Mouse (Mus musculus) olfactory bulb, adult 2 months (tissue): ENCODE results near the gene Dld. TPM values are rescaled to one million over a fixed set of nuclear protein-coding genes. Genes with fewer than 3 reads are reported as not detected.

ENCODE experiments used
- H3K27ac ChIP-seq: fragments of 200-500 bp; 2 replicates; pipeline ENCODE4 v1.5.1; 2012; ENCODE audit warnings: low read depth, low read length; ENCODE audit not compliant: insufficient read depth
- H3K4me1 ChIP-seq: fragments of 200-500 bp; 2 replicates; pipeline ENCODE4 v1.6.1; 2012; ENCODE audit warnings: low read length; ENCODE audit not compliant: control insufficient read depth, insufficient read depth
- H3K4me3 ChIP-seq: fragments of 200-500 bp; 2 replicates; pipeline ENCODE4 v1.5.1; 2012; ENCODE audit warnings: mild to moderate bottlenecking, low read depth, low read length, moderate library complexity; ENCODE audit not compliant: insufficient read depth
- CTCF ChIP-seq: fragments of 200-500 bp; IDR thresholded peaks from 2 replicates; pipeline ENCODE4 v1.5.1; 2012; ENCODE audit warnings: low read depth, mild to moderate bottlenecking, low read length, moderate library complexity; ENCODE audit not compliant: insufficient read depth
- POLR2A ChIP-seq: fragments of 200-500 bp; IDR thresholded peaks from 2 replicates; pipeline ENCODE4 v1.6.1; 2012; ENCODE audit warnings: mild to moderate bottlenecking, low read depth, low read length, moderate library complexity; ENCODE audit not compliant: insufficient read depth
- WGBS: fragments of 180-500 bp; shearing (Covaris S2); methylation state at CpG from one replicate; pipeline ENCODE4 v1.1.7; 2018; 5-methylcytosine and 5-hydroxymethylcytosine counted together
- polyA plus RNA-seq: library from polyadenylated mRNA; stranded (reverse); fragments of >200 nt; gene quantifications from 2 replicates; pipeline ENCODE4 v1.2.4, GENCODE M21; 2012; ENCODE audit warnings: low replicate concordance; ENCODE audit not compliant: missing spikeins, insufficient read depth, insufficient read length

Dld gene
- polyA plus RNA-seq, 1 experiment, result not detected

DNA sequence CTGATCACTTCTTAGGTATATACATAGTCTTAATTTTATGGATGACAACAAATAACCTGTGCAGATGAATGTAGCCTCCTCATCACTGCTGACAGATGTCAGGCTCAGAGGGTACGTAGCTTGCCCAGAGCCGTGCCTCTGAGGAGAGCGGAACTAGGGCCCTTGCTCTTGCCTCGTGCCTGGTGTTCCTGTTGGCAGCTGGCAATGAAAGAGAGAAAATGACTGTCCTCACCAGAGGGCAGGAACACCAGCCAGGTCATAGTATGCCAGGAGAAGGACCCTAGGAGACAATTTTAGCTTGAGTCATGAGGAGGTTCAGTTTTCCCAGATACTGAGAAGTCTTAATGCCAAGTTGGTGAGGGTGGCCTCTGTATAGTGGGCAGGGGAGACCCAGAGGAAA, 38.1 kb downstream of the Dld start:
- TF ChIP-seq POLR2A, result no peak
- no peak for TF ChIP-seq CTCF
- H3K27ac ChIP-seq, result no peak overlapping the region
- H3K4me3 ChIP-seq, result no peak overlapping the region
- peaks cover under 1% of the 10 kb centered on the region; the same call in 1 of the 2 replicates for H3K4me1 ChIP-seq
- WGBS, result 91% methylated on average over 4 of the region's 4 CpGs

DNA sequence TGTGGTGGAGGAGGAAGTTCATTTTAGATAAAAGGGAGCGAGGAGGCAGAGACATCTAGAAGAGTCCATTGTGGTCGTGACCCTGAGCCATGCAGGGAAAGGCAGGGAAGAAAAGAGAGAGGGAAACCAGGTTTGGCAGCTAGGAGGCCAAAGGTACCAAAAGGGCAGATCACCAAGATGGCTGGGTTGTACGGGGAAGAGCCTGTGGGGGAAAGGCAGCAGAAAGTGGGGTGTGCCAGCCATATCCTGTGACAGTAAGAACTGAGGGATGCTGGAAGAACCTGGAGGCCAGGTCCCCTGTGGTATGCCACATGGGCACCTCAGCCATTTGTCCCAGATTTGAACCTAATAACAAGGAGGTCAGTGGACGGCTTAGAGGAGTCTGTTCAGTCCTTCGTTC, 39.0 kb downstream of the Dld start:
- no peak overlapping the region for H3K27ac ChIP-seq
- 93% methylated on average over 5 of the region's 5 CpGs for WGBS
- H3K4me1 ChIP-seq, result no peaks in the 10 kb centered on the region
- H3K4me3 ChIP-seq, result no peak overlapping the region
- TF ChIP-seq POLR2A (no peak), CTCF (no peak)

DNA sequence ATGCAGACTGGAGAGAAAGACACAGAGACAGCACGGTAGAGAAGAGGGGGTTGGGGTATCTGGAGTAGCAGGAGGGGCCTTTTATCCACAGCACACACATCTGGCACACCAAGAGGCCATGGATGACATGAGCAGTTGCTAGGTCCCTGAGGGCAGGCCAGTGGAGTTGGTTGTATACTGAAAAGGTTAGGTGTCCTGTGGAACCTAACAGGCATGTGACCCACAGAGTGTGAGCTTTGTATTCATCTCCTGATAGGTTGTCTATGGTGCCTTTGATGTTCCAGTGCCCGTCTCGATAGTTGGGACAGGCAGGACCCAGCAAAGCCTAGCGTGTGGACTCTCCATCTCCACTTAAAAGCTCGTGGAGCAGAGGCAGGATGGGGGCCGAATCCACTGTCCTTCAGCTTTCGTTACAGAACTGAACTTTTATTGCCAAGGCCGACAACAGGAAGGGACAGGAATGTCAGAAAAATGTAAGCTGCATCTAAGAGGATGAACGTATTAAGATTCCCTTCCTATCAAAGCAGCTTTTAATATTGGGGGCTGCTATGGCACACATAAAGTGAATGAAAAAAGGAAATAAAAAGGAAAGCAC, 39.5 kb downstream of the Dld start:
- Histone ChIP-seq H3K27ac (no peak overlapping the region), H3K4me1 (0 out of 2 replicates have a peak, but pooled peaks cover 2% of the 10 kb centered on the region), H3K4me3 (no peak overlapping the region)
- TF ChIP-seq CTCF (no peak), POLR2A (no peak)
- 82% methylated on average over 9 of the region's 9 CpGs for WGBS

DNA sequence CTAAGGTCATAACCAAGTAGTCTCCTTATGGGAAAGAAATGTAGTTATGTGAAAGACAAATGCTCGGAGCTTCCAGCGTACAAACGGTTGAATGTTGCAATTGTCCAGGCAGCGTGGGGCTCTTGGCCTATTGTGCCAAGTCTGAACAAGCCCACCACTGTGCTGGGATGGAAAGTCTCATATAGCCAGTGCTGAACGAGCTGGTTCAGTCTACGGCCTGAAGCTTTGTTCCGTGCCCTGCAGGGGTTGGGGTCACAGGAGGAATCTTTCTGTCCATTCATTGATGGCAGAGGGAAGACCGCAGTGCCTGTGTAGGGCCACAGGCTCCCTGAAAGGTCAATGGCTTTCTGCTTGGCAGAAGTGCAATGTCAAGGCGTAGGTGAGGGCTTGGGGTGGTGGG, 40.6 kb downstream of the Dld start:
- Histone ChIP-seq H3K27ac (no peak overlapping the region), H3K4me1 (peaks cover 4% of the 10 kb centered on the region; the same call in 1 of the 2 replicates), H3K4me3 (no peak overlapping the region)
- 67% methylated on average over 9 of the region's 9 CpGs for WGBS
- no peak for TF ChIP-seq POLR2A
- no peak for TF ChIP-seq CTCF

DNA sequence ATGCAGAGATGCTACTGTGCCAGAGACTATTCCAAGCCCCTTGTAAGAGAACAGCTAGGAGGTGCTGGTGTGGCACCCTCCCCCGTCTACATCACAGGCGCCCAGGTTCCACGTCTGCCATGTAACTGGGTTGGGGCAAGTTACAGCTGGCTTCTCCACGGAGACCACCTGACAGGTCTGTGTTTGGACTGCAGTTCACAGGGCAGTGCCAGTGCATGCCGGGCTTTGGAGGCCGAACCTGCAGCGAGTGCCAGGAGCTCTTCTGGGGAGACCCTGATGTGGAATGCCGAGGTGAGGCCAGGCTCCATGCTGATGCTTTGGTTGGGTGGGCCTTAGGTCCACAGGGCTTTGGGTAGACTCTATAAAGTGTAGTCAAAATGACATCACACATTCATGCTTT, 43.5 kb downstream of the Dld start:
- Histone ChIP-seq H3K4me1 (peaks cover 5% of the 10 kb centered on the region), H3K27ac (no peak overlapping the region), H3K4me3 (no peak overlapping the region)
- TF ChIP-seq CTCF (no peak), POLR2A (no peak)
- 92% methylated on average over 8 of the region's 8 CpGs for WGBS

DNA sequence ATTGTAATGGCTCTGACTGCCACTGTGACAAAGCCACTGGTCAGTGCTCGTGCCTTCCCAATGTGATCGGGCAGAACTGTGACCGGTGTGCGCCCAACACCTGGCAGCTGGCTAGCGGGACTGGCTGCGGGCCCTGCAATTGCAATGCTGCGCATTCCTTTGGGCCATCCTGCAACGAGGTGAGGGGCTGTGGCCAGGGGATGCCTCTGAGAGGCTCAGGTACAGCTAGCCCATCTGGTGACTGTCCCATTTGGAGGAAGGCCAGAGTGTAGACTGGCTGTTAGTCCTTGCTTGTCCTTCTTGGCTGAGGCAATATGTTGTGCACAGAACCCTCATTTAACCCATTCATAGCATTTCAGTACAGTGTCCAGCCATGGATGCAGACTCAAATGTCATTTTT, 44.2 kb downstream of the Dld start:
- H3K4me1 ChIP-seq, result peaks cover 5% of the 10 kb centered on the region
- no peak overlapping the region for H3K4me3 ChIP-seq
- TF ChIP-seq CTCF (no peak), POLR2A (no peak)
- no peak overlapping the region for H3K27ac ChIP-seq
- 91% methylated on average over 8 of the region's 8 CpGs for WGBS

DNA sequence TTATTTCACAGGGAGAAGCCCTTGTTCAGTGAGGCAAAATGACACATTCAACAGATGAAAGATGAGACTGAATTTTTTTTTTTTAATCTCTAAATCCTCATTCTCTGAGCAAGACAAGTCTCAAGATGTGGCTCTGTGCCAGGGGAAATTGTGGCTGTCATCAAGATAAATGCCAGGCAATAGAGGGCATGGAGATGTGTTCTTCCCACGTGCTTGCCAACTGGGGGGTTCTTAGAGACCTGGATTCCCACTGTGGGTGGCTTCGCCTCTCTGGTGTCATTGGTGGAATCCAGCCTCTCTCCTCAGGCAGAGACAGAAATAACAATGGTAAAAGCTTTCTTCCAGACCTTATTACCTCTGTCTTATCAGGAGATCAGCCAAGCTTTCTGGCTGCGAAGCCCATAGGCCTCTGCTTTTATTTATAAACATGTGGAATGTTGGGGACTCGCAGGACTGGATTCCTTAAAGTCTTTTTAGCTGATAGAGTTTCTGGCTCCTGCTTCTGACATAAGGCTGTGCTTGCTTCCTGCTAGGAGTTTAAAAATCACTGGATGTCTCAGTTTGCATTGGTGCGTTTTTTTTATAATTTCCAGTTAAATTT, 45.1 kb downstream of the Dld start:
- Histone ChIP-seq H3K27ac (no peak overlapping the region), H3K4me3 (no peak overlapping the region), H3K4me1 (peaks cover 5% of the 10 kb centered on the region)
- 34% methylated on average over 5 of the region's 5 CpGs for WGBS
- TF ChIP-seq POLR2A (no peak), CTCF (no peak)

DNA sequence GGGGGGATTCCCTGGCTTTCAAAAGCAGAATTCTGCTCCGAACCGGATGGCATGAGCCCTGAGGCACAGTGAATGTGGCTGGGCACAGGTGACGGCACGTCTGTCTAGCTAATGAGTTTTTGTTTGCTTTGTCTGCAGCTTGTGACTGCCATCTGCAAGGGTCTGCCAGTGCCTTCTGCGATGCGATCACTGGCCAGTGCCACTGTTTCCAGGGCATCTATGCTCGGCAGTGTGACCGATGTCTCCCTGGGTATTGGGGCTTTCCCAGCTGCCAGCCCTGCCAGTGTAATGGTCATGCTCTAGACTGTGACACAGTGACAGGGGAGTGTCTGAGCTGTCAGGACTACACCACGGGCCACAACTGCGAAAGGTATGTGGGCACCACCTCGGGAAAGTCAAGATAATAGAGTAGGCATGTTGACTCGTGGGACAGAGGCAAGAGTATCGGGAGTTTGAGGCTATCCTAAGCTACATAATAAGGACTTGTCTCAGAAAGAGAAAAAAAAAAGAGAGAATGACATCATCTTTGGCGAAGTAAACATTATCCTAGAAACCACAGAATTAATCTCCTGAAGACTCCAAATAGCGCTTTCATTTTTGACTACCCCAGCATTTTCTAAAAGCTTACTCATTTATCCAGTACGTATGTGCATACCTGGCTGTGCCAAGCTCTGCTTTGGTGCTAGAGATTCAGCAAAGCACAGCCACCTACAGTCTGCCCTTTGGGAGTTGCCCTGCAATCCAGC, 48.3 kb downstream of the Dld start:
- Histone ChIP-seq H3K4me1 (peaks cover 5% of the 10 kb centered on the region), H3K4me3 (no peak overlapping the region), H3K27ac (no peak overlapping the region)
- no peak for TF ChIP-seq POLR2A
- TF ChIP-seq CTCF, result no peak
- 55% methylated on average over 16 of the region's 16 CpGs for whole genome bisulfite sequencing

DNA sequence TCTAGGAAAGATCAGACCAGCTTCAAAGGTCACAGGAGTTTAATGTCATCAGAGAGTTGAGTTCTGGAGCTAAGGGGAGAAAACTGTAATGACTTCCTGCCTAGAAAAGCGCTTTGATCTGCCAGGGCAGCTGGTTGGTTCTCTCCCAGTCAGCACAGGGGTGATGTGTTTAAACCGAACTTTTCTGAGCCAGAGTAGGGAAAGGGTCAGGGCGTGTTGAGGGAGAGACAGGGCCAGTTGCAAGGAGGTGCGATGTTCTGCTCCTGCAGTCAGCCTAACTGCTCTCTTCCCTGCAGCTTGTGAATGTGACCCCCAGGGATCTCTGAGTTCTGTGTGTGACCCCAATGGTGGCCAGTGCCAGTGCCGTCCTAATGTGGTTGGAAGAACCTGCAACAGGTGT, 49.0 kb downstream of the Dld start:
- H3K4me1 ChIP-seq, result peaks cover 5% of the 10 kb centered on the region
- no peak overlapping the region for H3K27ac ChIP-seq
- TF ChIP-seq POLR2A (no peak), CTCF (no peak)
- WGBS, result 86% methylated on average over 5 of the region's 5 CpGs
- H3K4me3 ChIP-seq, result no peak overlapping the region
